In genomic region chr1:183637214-183637613, GRCm38 (mm10) we compare ENCODE assay signal across 21 mouse cellular contexts.
"Had no signal": no experiment of that assay in that cellular context is flagged by ENCODE, and none has a peak within 500 bp of the region (broad histone marks: within the 10 kb centered on the region; RNA-seq: fewer than 3 reads in every experiment).

No protein-coding gene starts in this region.

- H3K4me1 ChIP-seq: liver, embryonic 13.5 days; megakaryocyte, embryonic 14.5 days; neural tube, embryonic 12.5 days had no signal

- DNase-seq: kidney, postnatal 10 days; kidney, postnatal 36 days; layer of hippocampus, postnatal 36 days; liver, embryonic 13.5 days; lung, adult 2 months; lung, postnatal 10 days; lung, postnatal 36 days; midbrain, embryonic 14.5 days; right cerebral cortex, adult 18-20 months; right cerebral cortex, postnatal 14 days; right cerebral cortex, postnatal 4 days; thymus, adult 2 months; thymus, postnatal 14 days; thymus, postnatal 4 days had no signal

- H3K9ac ChIP-seq: kidney, embryonic 15.5 days; liver, embryonic 13.5 days; neural tube, embryonic 12.5 days; neural tube, embryonic 15.5 days had no signal

- H3K9me3 ChIP-seq: kidney, embryonic 15.5 days; liver, embryonic 13.5 days; neural tube, embryonic 12.5 days; neural tube, embryonic 15.5 days had no signal

- H3K4me2 ChIP-seq: kidney, embryonic 15.5 days; liver, embryonic 13.5 days; midbrain, embryonic 11.5 days; neural tube, embryonic 12.5 days; neural tube, embryonic 15.5 days had no signal

- H3K4me3 ChIP-seq: kidney, embryonic 15.5 days; left cerebral cortex, adult 2 months; liver, embryonic 13.5 days; megakaryocyte, embryonic 14.5 days; neural tube, embryonic 12.5 days; neural tube, embryonic 15.5 days had no signal

- H3K27me3 ChIP-seq: kidney, embryonic 15.5 days; liver, embryonic 13.5 days; megakaryocyte, embryonic 14.5 days; neural tube, embryonic 12.5 days; neural tube, embryonic 15.5 days had no signal

- H3K27ac ChIP-seq: kidney, embryonic 15.5 days; left cerebral cortex, adult 2 months; liver, embryonic 13.5 days; neural tube, embryonic 12.5 days; neural tube, embryonic 15.5 days; stomach, postnatal 0 days had no signal

- H3K36me3 ChIP-seq: kidney, embryonic 15.5 days; liver, embryonic 13.5 days; neural tube, embryonic 12.5 days; neural tube, embryonic 15.5 days had no signal
